ENCODE assay signal across 7 mouse cellular contexts in genomic region chr3:137778113-137778512, GRCm38 (mm10).
A peak's percentile ranks its signal among the peaks of the same experiment; 100 is the strongest.
DNase-seq lines count a peak whose midpoint lies in the region; ATAC-seq and TF ChIP-seq lines count a peak whose summit lies in the region.

No protein-coding gene starts in this region.

- H3K4me3 ChIP-seq in midbrain, embryonic 11.5 days (ENCODE audit: low read depth, low read length), result no peak overlapping the region
- H3K4me3 ChIP-seq in midbrain, embryonic 10.5 days, result no peak overlapping the region
- no peak overlapping the region for H3K4me3 ChIP-seq in limb, embryonic 14.5 days (replicated peaks; ENCODE audit: low read length)

- H3K4me1 ChIP-seq in midbrain, embryonic 11.5 days (ENCODE audit: control insufficient read depth, insufficient read depth, low read length), result peaks cover 7% of the 10 kb centered on the region
- H3K4me1 ChIP-seq in midbrain, embryonic 10.5 days, result peaks cover 19% of the 10 kb centered on the region
- H3K4me1 ChIP-seq in limb, embryonic 14.5 days (ENCODE audit: control insufficient read depth, insufficient read depth, low read length), result no peaks in the 10 kb centered on the region

- no peak overlapping the region for H3K9ac ChIP-seq in midbrain, embryonic 11.5 days (ENCODE audit: low read length)
- H3K9ac ChIP-seq in limb, embryonic 14.5 days (ENCODE audit: low read depth, low read length, severe bottlenecking), result 0 out of 2 replicates have a peak overlapping the region, but pooled peaks have one; percentile 26

- H3K4me2 ChIP-seq in midbrain, embryonic 11.5 days, result no peak overlapping the region
- H3K4me2 ChIP-seq in limb, embryonic 14.5 days (replicated peaks; ENCODE audit: low read depth, low read length, severe bottlenecking), result no peak overlapping the region

- peak; percentile 47 for ATAC-seq in midbrain, embryonic 11.5 days (ENCODE audit: low FRiP score)
- ATAC-seq in hematopoietic stem cell, adult 5-6 weeks (replicated peaks in 1 of 2; ENCODE audit: insufficient read depth in 1 of 2, low FRiP score in 2 of 2, low TSS enrichment in 1 of 2, low read depth in 1 of 2, poor library complexity in 2 of 2, severe bottlenecking in 2 of 2), result peak; percentile 35 to 65; a peak in 3 of 4 replicates
- peak; percentile 39; the same call in 1 of the 2 replicates for ATAC-seq in limb, embryonic 14.5 days (ENCODE audit: low FRiP score, low read depth)

- no peaks in the 10 kb centered on the region for H3K9me3 ChIP-seq in midbrain, embryonic 11.5 days (ENCODE audit: control insufficient read depth, low read length)
- no peaks in the 10 kb centered on the region for H3K9me3 ChIP-seq in midbrain, embryonic 10.5 days (replicated peaks)
- no peaks in the 10 kb centered on the region for H3K9me3 ChIP-seq in limb, embryonic 14.5 days (ENCODE audit: control insufficient read depth, low read length)

- H3K27ac ChIP-seq in midbrain, embryonic 11.5 days (ENCODE audit: low read depth, low read length), result no peak overlapping the region
- no peak overlapping the region for H3K27ac ChIP-seq in midbrain, embryonic 10.5 days (replicated peaks)
- no peak overlapping the region for H3K27ac ChIP-seq in limb, embryonic 14.5 days (replicated peaks; ENCODE audit: low read depth, low read length)

- no peak for TF ChIP-seq POLR2A in limb, embryonic 14.5 days (IDR thresholded peaks at IDR 0.05; ENCODE audit: borderline replicate concordance, extremely low read depth, insufficient read depth, insufficient read length)

- DNase-seq in midbrain, embryonic 11.5 days (ENCODE audit: low spot score, missing footprints), result peak; percentile 88
- DNase-seq in midbrain, embryonic 10.5 days (ENCODE audit: low spot score), result no peak
- peak; percentile 80 for DNase-seq in R1 (ENCODE audit: low read depth, low spot score)
- peak; percentile 68 for DNase-seq in embryo, embryonic 10.5 days (ENCODE audit: low spot score)
- peak; percentile 57 for DNase-seq in limb, embryonic 14.5 days (ENCODE audit: low spot score)
- DNase-seq in retina, embryonic 14.5 days (ENCODE audit: low spot score), result peak; percentile 63

- no peaks in the 10 kb centered on the region for H3K27me3 ChIP-seq in midbrain, embryonic 11.5 days (ENCODE audit: control insufficient read depth, insufficient read depth, low read length)
- peaks cover 36% of the 10 kb centered on the region for H3K27me3 ChIP-seq in midbrain, embryonic 10.5 days (ENCODE audit: low read depth, poor library complexity, severe bottlenecking)
- 0 out of 2 replicates have a peak, but pooled peaks cover 12% of the 10 kb centered on the region for H3K27me3 ChIP-seq in limb, embryonic 14.5 days (ENCODE audit: control insufficient read depth, insufficient read depth, low read length)

- no peaks in the 10 kb centered on the region for H3K36me3 ChIP-seq in midbrain, embryonic 11.5 days (ENCODE audit: control insufficient read depth, insufficient read depth, low read length)
- H3K36me3 ChIP-seq in midbrain, embryonic 10.5 days, result no peaks in the 10 kb centered on the region
- H3K36me3 ChIP-seq in limb, embryonic 14.5 days (ENCODE audit: control insufficient read depth, insufficient read depth, low read length), result no peaks in the 10 kb centered on the region

- 50% methylated on average over 7 of the region's 7 CpGs for WGBS in midbrain, embryonic 11.5 days
- WGBS in midbrain, embryonic 10.5 days, result 45% methylated on average over 7 of the region's 7 CpGs
- 33% methylated on average over 7 of the region's 7 CpGs for WGBS in limb, embryonic 14.5 days
